Mouse (Mus musculus): ENCODE measurements around the gene Olfr115.

The Olfr115 gene

DNA sequence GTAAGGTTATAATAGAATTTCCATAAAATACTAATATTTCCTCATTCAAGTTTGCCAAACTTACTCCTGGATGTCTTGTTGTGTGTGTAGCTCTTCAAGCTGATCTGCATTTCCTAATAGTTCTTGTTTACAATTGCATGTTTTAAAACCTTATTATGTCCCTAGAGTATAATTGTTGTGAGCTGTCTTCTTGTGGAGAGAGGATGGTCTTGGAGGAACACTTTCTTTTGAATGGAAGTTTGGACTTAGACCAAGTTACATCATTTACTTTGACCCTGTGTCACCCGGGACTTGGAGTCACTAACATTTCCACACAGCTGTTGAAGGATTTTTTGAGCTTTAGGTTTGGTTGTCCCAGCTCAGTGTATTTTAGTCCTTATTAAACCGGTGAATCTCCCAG is at the start of gene Olfr115, which contains the start of gene Olfr116:
Gene Olfr115 (minus strand): TSS at position 101 of the 400 bp plus-strand sequence.
Gene Olfr116 (minus strand): TSS at position 191 of the 400 bp plus-strand sequence.
- no peak for DNase-seq (ENCODE audit: low read depth, low spot score)

DNA sequence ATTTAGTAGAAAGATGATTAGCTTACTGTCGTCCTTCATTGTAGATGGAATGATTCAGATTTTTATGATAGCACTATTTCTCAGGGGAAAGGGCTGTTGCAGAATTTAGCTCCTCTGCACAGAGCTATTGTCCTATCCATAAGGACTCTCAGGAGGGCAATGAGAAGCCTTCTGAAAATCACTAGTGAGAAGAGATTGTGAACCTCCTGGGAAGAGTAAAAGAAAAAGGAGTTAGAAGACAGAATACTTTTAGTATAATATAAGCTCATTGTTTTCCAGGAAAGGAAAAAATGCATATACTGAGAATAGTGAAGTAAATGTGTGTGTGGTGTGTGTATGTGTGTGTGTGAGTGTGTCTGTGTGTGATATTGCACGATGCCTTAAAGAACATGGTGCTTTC is 39.8 kb upstream of the Olfr115 start, which contains the start of gene Olfr118:
Gene Olfr118 (plus strand): TSS at position 301 of the 400 bp plus-strand sequence.
- no peak for DNase-seq (ENCODE audit: low read depth, low spot score)

DNA sequence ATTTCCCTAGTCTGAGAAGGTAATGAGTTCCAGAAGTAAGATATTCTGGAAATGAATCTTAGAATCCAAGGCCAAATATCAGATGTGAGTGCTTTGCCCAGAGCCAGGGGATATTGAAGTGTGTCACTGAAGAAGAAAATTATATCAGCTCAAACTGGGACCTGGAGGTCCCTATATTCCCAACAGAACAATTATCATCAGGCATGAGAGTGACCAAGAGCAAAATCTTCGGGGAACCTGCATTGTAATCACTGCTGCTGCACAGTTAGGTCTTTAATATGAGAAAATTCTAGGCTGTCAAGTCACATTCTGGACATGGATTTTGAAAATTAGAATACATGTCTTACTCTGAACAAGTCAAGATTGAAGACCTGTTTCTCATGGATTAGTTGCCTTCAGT is 36.8 kb upstream of the Olfr115 start, which contains the start of gene Olfr117:
Gene Olfr117 (minus strand): TSS at position 101 of the 400 bp plus-strand sequence.
- no peak for DNase-seq (ENCODE audit: low read depth, low spot score)

DNA sequence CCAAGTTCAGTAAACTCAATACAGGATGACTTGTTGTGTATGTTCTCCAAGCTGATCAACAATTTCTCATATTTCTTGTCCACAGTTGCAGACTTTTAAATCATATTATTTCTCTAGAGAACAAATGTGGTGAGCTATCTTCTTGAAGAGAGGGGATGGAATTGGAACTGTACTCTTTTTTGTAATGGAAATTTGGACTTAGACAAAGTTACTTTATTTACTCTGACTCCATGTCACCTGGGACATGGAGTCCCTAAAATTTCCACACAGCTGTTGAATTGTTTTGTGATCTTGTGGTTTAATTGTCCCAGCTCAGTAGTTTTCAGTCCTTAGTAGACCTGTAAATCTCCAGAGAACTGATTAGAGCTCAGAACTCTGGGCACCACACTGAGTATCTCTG is 34.3 kb downstream of the Olfr115 start, which contains the start of gene Olfr114:
Gene Olfr114 (minus strand): TSS at position 101 of the 400 bp plus-strand sequence.
- no peak for DNase-seq (ENCODE audit: low read depth, low spot score)

DNA sequence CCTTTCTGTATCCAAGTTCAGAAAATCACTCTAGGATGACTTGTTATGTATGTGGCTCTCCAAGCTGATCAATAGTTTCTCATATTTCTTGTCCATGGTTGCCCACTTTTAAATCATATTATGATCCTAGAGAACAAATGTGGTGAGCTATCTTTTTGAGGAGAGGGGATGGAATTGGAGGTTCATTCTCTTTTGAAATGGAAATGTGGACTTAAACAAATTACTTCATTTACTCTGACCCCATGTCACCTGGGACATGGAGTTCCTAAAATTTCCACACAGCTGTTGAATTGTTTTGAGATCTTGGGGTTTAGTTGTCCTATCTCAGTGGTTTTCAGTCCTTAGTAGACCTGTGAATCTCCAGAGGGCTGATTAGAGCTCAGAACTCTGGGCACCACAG is 49.3 kb downstream of the Olfr115 start, which contains the start of gene Olfr113:
Gene Olfr113 (minus strand): TSS at position 101 of the 400 bp plus-strand sequence.
- DNase-seq (ENCODE audit: low read depth, low spot score): no peak

DNA sequence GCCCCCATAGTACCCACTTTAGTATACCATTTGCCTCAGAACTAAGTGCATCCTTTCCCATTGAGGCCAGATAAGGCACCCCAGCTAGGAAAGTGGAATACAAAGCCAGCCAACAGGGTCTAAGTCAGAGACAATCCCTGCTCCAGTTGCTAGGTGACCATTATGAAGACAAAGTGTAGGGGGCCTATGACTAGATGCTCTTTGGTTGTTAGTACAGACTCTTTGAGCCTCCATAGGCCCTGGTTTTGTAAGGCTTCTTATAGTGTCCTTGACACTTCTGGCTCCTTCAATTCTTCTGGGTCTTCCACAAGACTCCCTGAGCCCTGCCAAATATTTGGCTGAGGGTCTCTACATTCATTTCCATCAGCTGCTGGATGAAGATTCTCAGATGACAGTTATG is 57.6 kb downstream of the Olfr115 start, which contains the start of gene Olfr112:
Gene Olfr112 (minus strand): TSS at position 101 of the 400 bp plus-strand sequence.
- DNase-seq (ENCODE audit: low read depth, low spot score): no peak

Measured in brain, adult 2 months (tissue).